Mouse (Mus musculus) liver, embryonic 16.5 days (tissue): ENCODE measurements around the gene Rubcnl. TPM values are rescaled to one million over a fixed set of nuclear protein-coding genes. Genes with fewer than 3 reads are reported as not detected.

Source experiments
- ATAC-seq: fragments of 200-750 bp; cut with Nextera tagmentation; 2 replicates; pipeline ENCODE4 v1.8.0; 2017; ENCODE audit warnings: low read depth, mild to moderate bottlenecking, moderate number of reproducible peaks, moderate library complexity
- H3K27ac ChIP-seq: fragments of 300-500 bp; sonication (generic); 2 replicates; pipeline ENCODE4 v1.5.1; 2014; ENCODE audit warnings: mild to moderate bottlenecking, low read length
- H3K27me3 ChIP-seq: fragments of 300-500 bp; sonication (generic); 2 replicates; pipeline ENCODE4 v1.6.1; 2014; ENCODE audit warnings: low read depth, low read length, mixed read lengths; ENCODE audit not compliant: control insufficient read depth, insufficient read depth
- H3K36me3 ChIP-seq: fragments of 300-500 bp; sonication (generic); 2 replicates; pipeline ENCODE4 v1.6.1; 2014; ENCODE audit warnings: mild to moderate bottlenecking; ENCODE audit not compliant: control insufficient read depth, insufficient read depth
- H3K4me1 ChIP-seq: fragments of 300-500 bp; sonication (generic); 2 replicates; pipeline ENCODE4 v1.6.1; 2014; ENCODE audit warnings: low read depth, low read length, mixed read lengths; ENCODE audit not compliant: control insufficient read depth
- H3K4me2 ChIP-seq: fragments of 300-500 bp; sonication (generic); 2 replicates; pipeline ENCODE4 v1.6.1; 2014; ENCODE audit warnings: low read depth, low read length, mixed read lengths
- H3K4me3 ChIP-seq: fragments of 300-500 bp; sonication (generic); 2 replicates; pipeline ENCODE4 v1.5.1; 2014; ENCODE audit warnings: low read depth, mild to moderate bottlenecking, low read length
- H3K9ac ChIP-seq: fragments of 300-500 bp; sonication (generic); 2 replicates; pipeline ENCODE4 v1.6.1; 2014; ENCODE audit warnings: low read depth, low read length
- H3K9me3 ChIP-seq: fragments of 300-500 bp; sonication (generic); replicated peaks from 2 replicates; pipeline ENCODE4 v1.6.1; 2016; ENCODE audit warnings: low read length; ENCODE audit not compliant: control insufficient read depth
- WGBS: fragments of 180-500 bp; shearing (Covaris S2); extraction: QIAGEN DNeasy Blood & Tissue Kit; methylation state at CpG from one replicate; pipeline ENCODE4 v1.1.7; 2014; ENCODE audit not compliant: insufficient replicate concordance; 5-methylcytosine and 5-hydroxymethylcytosine counted together
- polyA plus RNA-seq: library from polyadenylated mRNA; unstranded; fragments of >200 nt; fragmentation: Nextera tagmentation; extraction: Ambion mirVana; gene quantifications from 2 replicates; pipeline ENCODE4 v1.2.1, GENCODE M21; 2015

Gene Rubcnl
- polyA plus RNA-seq, 1 experiment from 2014 or later, result 0.33 TPM

- H3K27me3 ChIP-seq, result no peaks in the 10 kb centered on the region
- H3K27ac ChIP-seq, result no peak overlapping the region
- no peaks in the 10 kb centered on the region for H3K4me1 ChIP-seq
- no peaks in the 10 kb centered on the region for H3K36me3 ChIP-seq
- no peak overlapping the region for H3K9ac ChIP-seq
- no peaks in the 10 kb centered on the region for H3K9me3 ChIP-seq
- WGBS, result 54% methylated on average over 8 of the region's 8 CpGs
- no peak overlapping the region for H3K4me2 ChIP-seq
- H3K4me3 ChIP-seq, result no peak overlapping the region
- no peak for ATAC-seq
Observed at GRCm38 (mm10) chr14:75024793-75025710, 9.2 kb downstream of the Rubcnl start.

- Histone ChIP-seq H3K27me3 (no peaks in the 10 kb centered on the region), H3K9ac (no peak overlapping the region), H3K27ac (no peak overlapping the region), H3K9me3 (no peaks in the 10 kb centered on the region), H3K4me2 (no peak overlapping the region), H3K4me3 (no peak overlapping the region), H3K36me3 (no peaks in the 10 kb centered on the region), H3K4me1 (no peaks in the 10 kb centered on the region)
- WGBS, result 53% methylated on average over 7 of the region's 7 CpGs
- peak; percentile 41; the same call in 1 of the 2 replicates for ATAC-seq
Observed at GRCm38 (mm10) chr14:75030764-75031163, 14.9 kb downstream of the Rubcnl start.

GRCm38 (mm10) chr14:75031999-75032575, 16.3 kb downstream of the Rubcnl start:
- no peak for ATAC-seq

DNA sequence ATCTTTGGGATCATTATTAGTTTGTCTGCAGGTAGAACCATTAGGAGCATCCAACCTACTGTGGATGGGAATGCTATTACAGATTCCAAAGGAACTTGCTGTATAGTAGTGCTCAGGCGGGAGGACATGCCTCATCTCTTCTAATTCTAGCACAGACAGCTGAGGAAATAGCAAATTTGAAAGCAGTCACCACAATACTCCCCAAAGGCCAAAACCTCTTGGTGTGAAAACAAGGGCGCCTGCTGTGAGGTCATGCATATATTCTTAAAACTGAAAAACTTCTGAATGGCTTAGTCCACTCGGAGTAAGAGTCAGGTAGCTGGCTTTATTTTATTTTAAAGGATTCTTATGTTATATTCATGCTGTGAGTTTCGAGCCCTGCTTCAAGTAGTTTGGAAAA, 16.9 kb downstream of the Rubcnl start:
- no peak overlapping the region for H3K4me2 ChIP-seq
- no peaks in the 10 kb centered on the region for H3K27me3 ChIP-seq
- ATAC-seq, result no peak
- no peak overlapping the region for H3K9ac ChIP-seq
- no peaks in the 10 kb centered on the region for H3K36me3 ChIP-seq
- H3K9me3 ChIP-seq, result no peaks in the 10 kb centered on the region
- no peak overlapping the region for H3K27ac ChIP-seq
- H3K4me1 ChIP-seq, result no peaks in the 10 kb centered on the region
- no peak overlapping the region for H3K4me3 ChIP-seq
- 47% methylated on average over 4 of the region's 4 CpGs for WGBS

More at GRCm38 (mm10) chr14:75031999-75032575, 16.3 kb downstream of the Rubcnl start:
- Histone ChIP-seq H3K4me1 (no peaks in the 10 kb centered on the region), H3K9ac (no peak overlapping the region), H3K9me3 (no peaks in the 10 kb centered on the region), H3K27ac (no peak overlapping the region), H3K4me2 (no peak overlapping the region), H3K27me3 (no peaks in the 10 kb centered on the region), H3K4me3 (no peak overlapping the region), H3K36me3 (no peaks in the 10 kb centered on the region)
- WGBS, result 34% methylated on average over 9 of the region's 9 CpGs

DNA sequence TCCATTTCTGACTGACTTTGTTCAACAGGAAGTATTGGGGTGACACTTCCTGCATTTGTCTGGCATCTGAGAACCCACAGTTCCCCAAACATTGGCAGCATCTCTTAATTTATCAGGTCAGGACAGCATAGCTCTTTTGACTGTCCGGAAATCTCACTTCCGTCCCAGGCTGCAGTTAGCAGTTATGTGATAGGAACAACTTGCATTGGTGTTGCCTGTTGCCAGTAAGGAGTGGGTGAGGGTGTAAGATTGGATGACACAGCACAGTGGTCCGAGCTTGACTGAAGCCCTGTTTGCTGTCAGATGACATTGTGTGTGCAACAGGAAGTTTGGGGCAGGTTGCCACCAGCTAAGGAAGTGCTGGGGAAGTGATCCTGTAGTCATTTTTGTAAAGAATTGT, 18.4 kb downstream of the Rubcnl start:
- Histone ChIP-seq H3K4me3 (no peak overlapping the region), H3K9ac (no peak overlapping the region), H3K27ac (no peak overlapping the region), H3K9me3 (no peaks in the 10 kb centered on the region), H3K36me3 (no peaks in the 10 kb centered on the region), H3K4me2 (no peak overlapping the region), H3K4me1 (no peaks in the 10 kb centered on the region), H3K27me3 (no peaks in the 10 kb centered on the region)
- WGBS, result 11% methylated on average over 3 of the region's 3 CpGs
- peak; percentile 56; the same call in 1 of the 2 replicates for ATAC-seq

DNA sequence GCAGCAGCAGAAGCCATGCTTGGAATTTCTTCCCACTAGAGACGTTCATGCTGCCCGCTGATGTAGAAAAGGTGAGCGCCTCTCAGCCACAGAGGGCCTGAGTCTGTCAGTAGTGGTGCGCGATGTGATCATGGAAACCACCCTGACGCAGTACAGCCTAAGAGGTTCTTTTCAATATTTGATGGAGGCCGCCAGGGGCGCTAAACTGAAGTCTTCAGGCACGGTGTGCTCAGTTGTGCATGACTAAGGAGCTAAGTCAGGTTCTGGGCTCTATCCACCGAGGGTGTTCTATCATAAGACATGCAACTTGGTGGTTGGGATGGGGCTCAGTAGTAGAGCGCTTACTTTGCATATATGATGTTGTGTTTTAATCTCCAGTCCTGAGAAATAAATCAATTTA, 19.6 kb downstream of the Rubcnl start:
- no peak for ATAC-seq
- no peaks in the 10 kb centered on the region for H3K9me3 ChIP-seq
- no peaks in the 10 kb centered on the region for H3K36me3 ChIP-seq
- H3K27ac ChIP-seq, result no peak overlapping the region
- no peaks in the 10 kb centered on the region for H3K27me3 ChIP-seq
- H3K4me1 ChIP-seq, result no peaks in the 10 kb centered on the region
- H3K4me2 ChIP-seq, result no peak overlapping the region
- no peak overlapping the region for H3K4me3 ChIP-seq
- no peak overlapping the region for H3K9ac ChIP-seq
- 68% methylated on average over 11 of the region's 11 CpGs for WGBS

- Histone ChIP-seq H3K4me3 (no peak overlapping the region), H3K27ac (no peak overlapping the region), H3K36me3 (no peaks in the 10 kb centered on the region), H3K9me3 (no peaks in the 10 kb centered on the region), H3K9ac (no peak overlapping the region), H3K4me1 (no peaks in the 10 kb centered on the region), H3K4me2 (no peak overlapping the region), H3K27me3 (no peaks in the 10 kb centered on the region)
- WGBS, result 37% methylated on average over 7 of the region's 7 CpGs
- ATAC-seq, result no peak
Observed at GRCm38 (mm10) chr14:75045184-75045583, 29.4 kb downstream of the Rubcnl start.

- Histone ChIP-seq H3K9ac (no peak overlapping the region), H3K27me3 (no peaks in the 10 kb centered on the region), H3K27ac (no peak overlapping the region), H3K4me1 (no peaks in the 10 kb centered on the region; the same call in 1 of the 2 replicates), H3K36me3 (no peaks in the 10 kb centered on the region), H3K9me3 (no peaks in the 10 kb centered on the region), H3K4me3 (no peak overlapping the region), H3K4me2 (no peak overlapping the region)
- no peak for ATAC-seq
- WGBS, result 41% methylated on average over 8 of the region's 8 CpGs
Observed at GRCm38 (mm10) chr14:75052451-75052850, 36.6 kb downstream of the Rubcnl start.
